Mouse (Mus musculus) stomach, embryonic 15.5 days (tissue): ENCODE data around the gene Tmbim4. TPM values are rescaled to one million over a fixed set of nuclear protein-coding genes. Genes with fewer than 3 reads are reported as not detected.

Experiments
- ATAC-seq: fragments of 200-750 bp; cut with Nextera tagmentation; 2 replicates; pipeline ENCODE4 v1.8.0; 2017; ENCODE audit warnings: low read depth, moderate number of reproducible peaks, moderate TSS enrichment; ENCODE audit not compliant: insufficient read depth, low FRiP score
- H3K27ac ChIP-seq: fragments of 300-500 bp; sonication (generic); 2 replicates; pipeline ENCODE4 v1.5.1; 2015; ENCODE audit warnings: mild to moderate bottlenecking, inconsistent platforms
- H3K27me3 ChIP-seq: fragments of 300-500 bp; sonication (generic); replicated peaks from 2 replicates; pipeline ENCODE4 v1.6.1; 2015; ENCODE audit warnings: inconsistent platforms
- H3K36me3 ChIP-seq: fragments of 300-500 bp; sonication (generic); 2 replicates; pipeline ENCODE4 v1.6.1; 2015; ENCODE audit warnings: inconsistent platforms
- H3K4me1 ChIP-seq: fragments of 300-500 bp; sonication (generic); 2 replicates; pipeline ENCODE4 v1.6.1; 2015; ENCODE audit warnings: inconsistent platforms
- H3K4me2 ChIP-seq: fragments of 300-500 bp; sonication (generic); 2 replicates; pipeline ENCODE4 v1.6.1; 2015; ENCODE audit warnings: mild to moderate bottlenecking, inconsistent platforms
- H3K4me3 ChIP-seq: fragments of 300-500 bp; sonication (generic); replicated peaks from 2 replicates; pipeline ENCODE4 v1.5.1; 2015; ENCODE audit warnings: inconsistent platforms
- H3K9ac ChIP-seq: fragments of 300-500 bp; sonication (generic); 2 replicates; pipeline ENCODE4 v1.6.1; 2015; ENCODE audit warnings: inconsistent platforms
- H3K9me3 ChIP-seq: fragments of 300-500 bp; sonication (generic); 2 replicates; pipeline ENCODE4 v1.6.1; 2016; ENCODE audit warnings: inconsistent platforms
- WGBS: fragments of 180-500 bp; shearing (Covaris S2); methylation state at CpG from one replicate; pipeline ENCODE4 v1.1.7; 2015; 5-methylcytosine and 5-hydroxymethylcytosine counted together
- polyA plus RNA-seq: library from polyadenylated mRNA; unstranded; fragments of >200 nt; fragmentation: Nextera tagmentation; extraction: Ambion mirVana; gene quantifications from 2 replicates; pipeline ENCODE4 v1.2.1, GENCODE M21; 2015

Tmbim4 gene
- polyA plus RNA-seq, result 126 and 133 TPM in 2 replicates

DNA sequence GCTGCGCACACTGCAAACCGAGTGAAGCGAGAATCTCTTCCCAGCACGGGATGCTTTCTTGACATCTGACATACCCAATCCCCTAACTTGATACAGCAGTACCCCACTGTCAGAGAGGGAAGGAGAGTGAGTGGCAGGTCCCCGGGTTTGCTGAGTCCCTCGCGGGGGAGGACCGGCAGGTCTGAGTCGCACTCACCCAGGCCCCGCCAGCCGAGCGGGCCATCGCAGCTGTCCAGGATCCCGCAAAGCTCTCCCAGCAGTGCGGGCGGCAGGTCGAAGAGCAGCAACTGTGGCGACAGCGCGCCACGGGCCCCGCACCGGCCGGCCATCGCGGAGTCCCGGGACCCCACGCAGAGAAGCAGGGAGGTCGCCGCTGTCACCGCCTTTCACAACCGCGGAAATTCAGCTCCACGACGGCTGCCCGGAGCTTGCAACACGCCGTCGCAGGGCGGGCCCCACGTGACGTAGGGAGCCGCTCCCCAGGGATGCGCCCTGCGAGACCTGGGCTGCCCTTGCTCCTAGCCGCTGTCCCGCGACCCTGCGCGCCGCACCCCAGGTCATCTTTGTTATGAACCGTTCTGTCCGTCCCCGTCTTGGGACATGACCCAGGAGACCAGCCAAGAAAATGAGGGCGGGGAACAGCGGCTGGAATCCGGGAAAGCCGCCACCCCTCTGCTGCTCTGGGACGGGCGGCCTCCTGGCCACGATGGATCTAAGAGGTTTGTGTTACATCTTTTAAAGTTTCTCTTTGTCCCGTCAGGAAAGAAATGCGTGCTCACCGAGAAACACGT, at the start of gene Tmbim4:
Gene Tmbim4, plus strand, starts transcription at position 460 of the 791 bp plus-strand sequence.
- Histone ChIP-seq H3K4me3 (peak within 1 kb of the TSS; percentile 51), H3K4me2 (peak within 1 kb of the TSS; percentile 90), H3K9me3 (no peaks in the 10 kb centered on the region), H3K27ac (no peak within 1 kb of the TSS), H3K4me1 (peaks cover 8% of the 10 kb centered on the region; the same call in 1 of the 2 replicates), H3K36me3 (no peaks in the 10 kb centered on the region), H3K27me3 (peaks cover 10% of the 10 kb centered on the region; the same call in 1 of the 2 replicates), H3K9ac (peak within 1 kb of the TSS; percentile 23; the same call in 1 of the 2 replicates)
- ATAC-seq, result peak; percentile 65; the same call in 1 of the 2 replicates
- WGBS, result 2% methylated on average over 65 of the region's 65 CpGs

DNA sequence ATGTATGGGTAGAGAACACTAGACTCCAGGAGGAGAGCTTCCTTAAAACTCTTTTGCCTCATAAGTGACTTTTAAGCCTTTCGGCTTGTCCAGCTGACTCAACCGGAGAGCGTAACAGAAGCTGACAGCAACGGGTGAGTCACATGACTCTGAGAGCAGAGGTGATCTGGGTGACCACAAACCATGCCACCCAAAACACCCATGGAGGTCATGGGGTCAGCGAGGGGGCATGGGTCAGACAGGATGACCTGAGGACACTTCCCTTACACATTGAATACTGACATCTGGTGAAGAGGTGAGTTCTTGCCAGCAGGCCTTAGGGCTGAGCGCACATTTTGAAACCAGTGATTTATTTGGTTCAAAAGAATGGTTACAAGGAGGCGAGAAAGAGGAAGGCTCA, 49.7 kb upstream of the Tmbim4 start:
- no peak overlapping the region for H3K27ac ChIP-seq
- H3K9me3 ChIP-seq, result no peaks in the 10 kb centered on the region
- ATAC-seq, result no peak
- H3K36me3 ChIP-seq, result no peaks in the 10 kb centered on the region
- H3K4me2 ChIP-seq, result no peak overlapping the region
- H3K9ac ChIP-seq, result no peak overlapping the region
- 92% methylated on average over 7 of the region's 7 CpGs for WGBS
- no peaks in the 10 kb centered on the region for H3K4me1 ChIP-seq
- no peak overlapping the region for H3K4me3 ChIP-seq
- H3K27me3 ChIP-seq, result no peaks in the 10 kb centered on the region

- 84% methylated on average over 2 of the region's 2 CpGs for WGBS
- H3K36me3 ChIP-seq, result no peaks in the 10 kb centered on the region
- H3K4me2 ChIP-seq, result no peak overlapping the region
- no peak overlapping the region for H3K4me3 ChIP-seq
- ATAC-seq, result no peak
- no peaks in the 10 kb centered on the region for H3K27me3 ChIP-seq
- H3K9ac ChIP-seq, result no peak overlapping the region
- H3K9me3 ChIP-seq, result no peaks in the 10 kb centered on the region
- H3K27ac ChIP-seq, result no peak overlapping the region
- no peaks in the 10 kb centered on the region for H3K4me1 ChIP-seq
Observed at GRCm38 (mm10) chr10:120153911-120154310, 47.5 kb upstream of the Tmbim4 start.

DNA sequence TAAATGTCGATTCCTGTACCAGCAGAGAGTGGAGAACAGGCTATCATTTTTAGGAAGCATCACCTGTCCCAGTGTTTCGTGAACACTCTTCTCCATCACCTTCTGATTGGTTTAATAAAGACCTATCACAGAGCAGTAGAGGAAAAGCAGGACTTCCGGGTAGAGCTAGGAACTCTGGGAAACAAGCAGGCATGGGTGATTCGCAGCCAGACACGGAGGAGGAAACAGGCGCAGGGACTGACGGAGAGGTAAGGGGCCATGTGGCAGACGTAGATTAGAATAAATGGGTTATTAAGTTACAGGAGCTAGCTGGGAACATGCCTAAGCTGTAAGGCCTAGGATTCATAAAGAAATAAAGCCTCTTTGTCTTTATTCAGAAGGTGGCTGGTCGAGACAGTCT, 40.9 kb upstream of the Tmbim4 start:
- H3K36me3 ChIP-seq, result no peaks in the 10 kb centered on the region
- WGBS, result 72% methylated on average over 9 of the region's 9 CpGs
- no peak for ATAC-seq

DNA sequence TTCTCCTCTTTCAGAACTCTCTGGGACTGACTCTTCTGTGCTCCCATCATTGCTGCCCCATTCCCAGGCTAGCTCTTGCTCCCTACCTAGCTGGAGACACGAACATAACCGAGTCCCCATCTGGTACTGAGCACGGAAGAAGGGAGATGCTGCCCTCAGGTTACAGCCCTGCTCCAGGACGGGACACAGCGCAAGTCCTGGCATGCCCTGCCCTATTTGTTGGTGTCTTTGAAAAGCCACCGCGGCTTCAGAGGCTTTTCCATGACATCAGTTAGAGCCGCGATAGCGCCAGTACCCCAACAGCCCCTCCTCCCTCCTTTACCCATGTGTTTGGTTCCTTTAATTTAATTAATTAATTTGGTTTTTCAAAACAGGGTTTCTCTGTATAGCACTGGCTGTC, 38.5 kb upstream of the Tmbim4 start:
- no peak overlapping the region for H3K9ac ChIP-seq
- ATAC-seq, result no peak
- 89% methylated on average over 10 of the region's 10 CpGs for WGBS
- H3K4me1 ChIP-seq, result no peaks in the 10 kb centered on the region
- no peaks in the 10 kb centered on the region for H3K9me3 ChIP-seq
- no peak overlapping the region for H3K27ac ChIP-seq
- H3K4me3 ChIP-seq, result no peak overlapping the region
- H3K27me3 ChIP-seq, result no peaks in the 10 kb centered on the region
- H3K4me2 ChIP-seq, result no peak overlapping the region
- no peaks in the 10 kb centered on the region for H3K36me3 ChIP-seq

More for the DNA sequence above, 40.9 kb upstream of the Tmbim4 start:
- Histone ChIP-seq H3K9ac (no peak overlapping the region), H3K9me3 (no peaks in the 10 kb centered on the region), H3K4me1 (no peaks in the 10 kb centered on the region), H3K4me2 (no peak overlapping the region), H3K27me3 (no peaks in the 10 kb centered on the region), H3K4me3 (no peak overlapping the region), H3K27ac (no peak overlapping the region)

- no peak overlapping the region for H3K4me3 ChIP-seq
- no peaks in the 10 kb centered on the region for H3K27me3 ChIP-seq
- H3K9me3 ChIP-seq, result no peaks in the 10 kb centered on the region
- ATAC-seq, result no peak
- WGBS, result 76% methylated on average over 7 of the region's 7 CpGs
- no peak overlapping the region for H3K27ac ChIP-seq
- no peaks in the 10 kb centered on the region for H3K36me3 ChIP-seq
- no peaks in the 10 kb centered on the region for H3K4me1 ChIP-seq
- no peak overlapping the region for H3K9ac ChIP-seq
- no peak overlapping the region for H3K4me2 ChIP-seq
Observed at GRCm38 (mm10) chr10:120163490-120163889, 37.9 kb upstream of the Tmbim4 start.

DNA sequence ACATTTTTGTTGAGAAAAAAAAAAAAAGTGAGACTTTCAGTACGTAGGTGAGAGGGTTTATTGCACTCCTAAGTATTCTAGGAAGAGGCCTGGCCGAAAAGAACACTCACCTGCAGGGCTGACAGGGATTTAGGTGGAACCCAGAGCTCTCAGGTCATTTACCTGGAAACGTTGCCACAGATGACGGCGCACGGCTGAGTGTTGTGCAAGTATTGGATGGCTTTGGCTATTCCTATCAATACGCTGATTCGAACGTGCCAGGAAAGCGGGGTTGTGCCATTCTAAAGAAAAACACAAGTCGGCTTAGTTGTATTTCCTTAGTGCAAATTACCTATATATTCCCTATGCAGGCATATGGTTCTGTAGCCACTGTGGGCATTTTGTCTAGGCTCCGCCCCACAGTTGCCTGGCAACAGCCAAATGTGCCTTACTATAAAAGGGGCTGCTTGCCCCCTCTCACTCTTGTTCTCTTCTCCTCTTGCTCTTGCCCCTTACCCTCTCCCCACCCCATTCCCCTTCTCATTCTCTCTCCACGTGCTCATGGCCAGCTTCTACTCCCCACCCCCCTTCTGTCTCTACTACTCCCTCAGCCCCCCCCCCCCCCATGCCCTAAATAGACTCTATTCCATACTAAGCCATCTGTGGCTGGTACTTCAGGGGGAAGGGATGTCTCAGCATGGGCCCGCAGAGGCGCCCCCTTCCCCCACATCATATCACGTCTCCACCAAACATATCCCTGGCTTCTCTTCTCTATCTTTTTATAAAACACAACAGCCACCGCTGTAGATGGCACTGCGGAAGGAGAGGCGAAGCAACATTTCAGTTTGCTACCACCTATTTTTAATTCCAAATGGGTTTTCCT, 36.2 kb upstream of the Tmbim4 start:
- H3K4me1 ChIP-seq, result no peaks in the 10 kb centered on the region
- H3K9ac ChIP-seq, result no peak overlapping the region
- no peaks in the 10 kb centered on the region for H3K36me3 ChIP-seq
- H3K4me2 ChIP-seq, result no peak overlapping the region
- no peak for ATAC-seq
- no peak overlapping the region for H3K4me3 ChIP-seq
- no peaks in the 10 kb centered on the region for H3K27me3 ChIP-seq
- no peaks in the 10 kb centered on the region for H3K9me3 ChIP-seq
- 86% methylated on average over 19 of the region's 19 CpGs for WGBS
- H3K27ac ChIP-seq, result no peak overlapping the region

- Histone ChIP-seq H3K27me3 (no peaks in the 10 kb centered on the region), H3K27ac (no peak overlapping the region), H3K4me2 (no peak overlapping the region), H3K9ac (no peak overlapping the region), H3K4me3 (no peak overlapping the region), H3K4me1 (no peaks in the 10 kb centered on the region), H3K36me3 (no peaks in the 10 kb centered on the region), H3K9me3 (no peaks in the 10 kb centered on the region)
- ATAC-seq, result no peak
- 85% methylated on average over 17 of the region's 17 CpGs for WGBS
Observed at GRCm38 (mm10) chr10:120165793-120166503, 35.4 kb upstream of the Tmbim4 start.

- Histone ChIP-seq H3K4me2 (no peak overlapping the region), H3K27ac (no peak overlapping the region), H3K27me3 (no peaks in the 10 kb centered on the region), H3K9ac (no peak overlapping the region), H3K4me1 (no peaks in the 10 kb centered on the region), H3K9me3 (no peaks in the 10 kb centered on the region), H3K36me3 (no peaks in the 10 kb centered on the region), H3K4me3 (no peak overlapping the region)
- ATAC-seq, result no peak; the same call in 1 of the 2 replicates
- 65% methylated on average over 1 of the region's 1 CpGs for WGBS
Observed at GRCm38 (mm10) chr10:120168070-120168469, 33.3 kb upstream of the Tmbim4 start.

GRCm38 (mm10) chr10:120169064-120169463, 32.3 kb upstream of the Tmbim4 start:
- H3K4me3 ChIP-seq, result no peak overlapping the region
- H3K4me1 ChIP-seq, result no peaks in the 10 kb centered on the region
- H3K27me3 ChIP-seq, result no peaks in the 10 kb centered on the region
- WGBS, result 48% methylated on average over 10 of the region's 10 CpGs
- no peaks in the 10 kb centered on the region for H3K36me3 ChIP-seq
- H3K27ac ChIP-seq, result no peak overlapping the region
- no peaks in the 10 kb centered on the region for H3K9me3 ChIP-seq
- H3K4me2 ChIP-seq, result no peak overlapping the region
- no peak for ATAC-seq
- no peak overlapping the region for H3K9ac ChIP-seq

GRCm38 (mm10) chr10:120169841-120170240, 31.5 kb upstream of the Tmbim4 start:
- no peaks in the 10 kb centered on the region for H3K4me1 ChIP-seq
- no peak overlapping the region for H3K4me3 ChIP-seq
- no peak overlapping the region for H3K4me2 ChIP-seq
- H3K27me3 ChIP-seq, result no peaks in the 10 kb centered on the region
- H3K36me3 ChIP-seq, result no peaks in the 10 kb centered on the region
- H3K9me3 ChIP-seq, result no peaks in the 10 kb centered on the region
- 80% methylated on average over 5 of the region's 5 CpGs for WGBS
- no peak overlapping the region for H3K27ac ChIP-seq
- no peak overlapping the region for H3K9ac ChIP-seq
- no peak for ATAC-seq
